Comparison of ENCODE assay signal across 15 mouse cellular contexts in the genomic region with DNA sequence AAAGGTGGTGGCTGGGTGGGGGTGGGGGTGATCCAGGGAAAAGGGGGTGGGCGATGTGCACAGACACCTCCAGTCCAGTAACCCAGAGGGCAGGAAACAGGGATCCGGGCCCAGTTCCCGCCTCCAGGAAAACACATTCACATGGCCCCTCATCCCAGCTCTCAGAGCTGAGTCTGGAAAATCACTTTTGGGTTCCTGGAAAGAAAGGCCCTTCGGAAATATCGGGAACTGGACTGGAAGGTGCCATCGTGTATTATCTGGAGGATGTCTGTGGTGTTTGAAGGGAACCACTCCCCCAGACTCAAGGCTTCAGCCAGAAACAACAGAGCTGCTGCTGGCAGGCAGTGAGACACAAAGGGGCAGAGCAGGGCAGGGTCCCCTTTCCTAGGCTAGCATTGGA. TPM values are rescaled to one million over a fixed set of nuclear protein-coding genes. Genes with fewer than 3 reads are reported as not detected.
DNase-seq lines count a peak whose midpoint lies in the region; ATAC-seq and TF ChIP-seq lines count a peak whose summit lies in the region.
"Had no signal": no experiment of that assay in that cellular context is flagged by ENCODE, and none has a peak within 500 bp of the region (broad histone marks: within the 10 kb centered on the region; RNA-seq: fewer than 3 reads in every experiment).

No protein-coding gene starts in this region.

- no peak overlapping the region for H3K4me2 ChIP-seq in embryonic facial prominence, embryonic 14.5 days (ENCODE audit: low read depth, low read length)
- H3K4me2 ChIP-seq in heart, embryonic 15.5 days, result no peak overlapping the region
- H3K4me2 ChIP-seq in limb, embryonic 13.5 days (replicated peaks), result no peak overlapping the region
- H3K4me2 ChIP-seq in forebrain, embryonic 12.5 days, result no peak overlapping the region

- H3K27me3 ChIP-seq in embryonic facial prominence, embryonic 14.5 days (replicated peaks; ENCODE audit: control insufficient read depth, insufficient read depth, low read length), result no peaks in the 10 kb centered on the region
- H3K27me3 ChIP-seq in heart, embryonic 15.5 days, result no peaks in the 10 kb centered on the region
- H3K27me3 ChIP-seq in limb, embryonic 13.5 days, result no peaks in the 10 kb centered on the region
- H3K27me3 ChIP-seq in forebrain, embryonic 12.5 days, result no peaks in the 10 kb centered on the region
- H3K27me3 ChIP-seq: CH12.LX had no signal

- no peak for DNase-seq in embryonic facial prominence, embryonic 14.5 days (ENCODE audit: low spot score)
- no peak for DNase-seq in cerebellum, adult 9-11 months
- DNase-seq in left cerebral cortex, adult 2 months (ENCODE audit: extremely low spot score in 1 of 2, low spot score in 2 of 2), result no peak
- DNase-seq: cerebellum, adult 9-10 months; gastrocnemius, postnatal 10 days; lung, adult 18-20 months; right cerebral cortex, postnatal 14 days had no signal

- H3K36me3 ChIP-seq in embryonic facial prominence, embryonic 14.5 days (ENCODE audit: control insufficient read depth, insufficient read depth, low read length), result no peaks in the 10 kb centered on the region
- no peaks in the 10 kb centered on the region for H3K36me3 ChIP-seq in heart, embryonic 15.5 days
- no peaks in the 10 kb centered on the region for H3K36me3 ChIP-seq in limb, embryonic 13.5 days
- H3K36me3 ChIP-seq in forebrain, embryonic 12.5 days (replicated peaks), result no peaks in the 10 kb centered on the region; the same call in 1 of the 2 replicates

- peaks cover 37% of the 10 kb centered on the region for H3K4me1 ChIP-seq in brown adipose tissue, adult 24 weeks (ENCODE audit: control insufficient read depth, insufficient read depth, insufficient read length, low read length)
- peaks cover 41% of the 10 kb centered on the region for H3K4me1 ChIP-seq in embryonic facial prominence, embryonic 14.5 days (ENCODE audit: control insufficient read depth, insufficient read depth, low read length)
- peaks cover 86% of the 10 kb centered on the region for H3K4me1 ChIP-seq in heart, embryonic 15.5 days (replicated peaks)
- H3K4me1 ChIP-seq in limb, embryonic 13.5 days, result peaks cover 91% of the 10 kb centered on the region
- H3K4me1 ChIP-seq in forebrain, embryonic 12.5 days, result no peaks in the 10 kb centered on the region; the same call in 1 of the 2 replicates

- no peak for TF ChIP-seq CTCF in left cerebral cortex, adult 2 months (IDR thresholded peaks at IDR 0.05)

- no peak overlapping the region for H3K4me3 ChIP-seq in brown adipose tissue, adult 24 weeks (ENCODE audit: insufficient read depth, low read depth, low read length)
- no peak overlapping the region for H3K4me3 ChIP-seq in embryonic facial prominence, embryonic 14.5 days (ENCODE audit: low read depth, low read length)
- no peak overlapping the region for H3K4me3 ChIP-seq in heart, embryonic 15.5 days
- no peak overlapping the region for H3K4me3 ChIP-seq in limb, embryonic 13.5 days
- no peak overlapping the region for H3K4me3 ChIP-seq in left cerebral cortex, adult 2 months
- no peak overlapping the region for H3K4me3 ChIP-seq in forebrain, embryonic 12.5 days (replicated peaks)

- no peaks in the 10 kb centered on the region for H3K9me3 ChIP-seq in embryonic facial prominence, embryonic 14.5 days (ENCODE audit: control insufficient read depth, low read length)
- H3K9me3 ChIP-seq in heart, embryonic 15.5 days (replicated peaks), result no peaks in the 10 kb centered on the region
- no peaks in the 10 kb centered on the region for H3K9me3 ChIP-seq in limb, embryonic 13.5 days
- H3K9me3 ChIP-seq in forebrain, embryonic 12.5 days, result no peaks in the 10 kb centered on the region

- 56% methylated on average over 6 of the region's 6 CpGs for WGBS in embryonic facial prominence, embryonic 14.5 days
- 44% methylated on average over 6 of the region's 6 CpGs for WGBS in heart, embryonic 15.5 days
- 49% methylated on average over 6 of the region's 6 CpGs for WGBS in limb, embryonic 13.5 days
- 72% methylated on average over 6 of the region's 6 CpGs for WGBS in forebrain, embryonic 12.5 days

- H3K27ac ChIP-seq in brown adipose tissue, adult 24 weeks (replicated peaks; ENCODE audit: low read depth, low read length), result peak overlapping the region; percentile 37
- 0 out of 2 replicates have a peak overlapping the region, but pooled peaks have one; percentile 15 for H3K27ac ChIP-seq in embryonic facial prominence, embryonic 14.5 days (replicated peaks; ENCODE audit: low read depth, low read length)
- peak overlapping the region; percentile 55 for H3K27ac ChIP-seq in heart, embryonic 15.5 days
- peak overlapping the region; percentile 67 for H3K27ac ChIP-seq in limb, embryonic 13.5 days
- no peak overlapping the region for H3K27ac ChIP-seq in left cerebral cortex, adult 2 months
- H3K27ac ChIP-seq in forebrain, embryonic 12.5 days, result no peak overlapping the region
- H3K27ac ChIP-seq: hindbrain, postnatal 0 days; kidney, postnatal 0 days had no signal

- no peak overlapping the region for H3K9ac ChIP-seq in embryonic facial prominence, embryonic 14.5 days (ENCODE audit: low read depth, low read length)
- H3K9ac ChIP-seq in heart, embryonic 15.5 days, result no peak overlapping the region
- 0 out of 2 replicates have a peak overlapping the region, but pooled peaks have one; percentile 26 for H3K9ac ChIP-seq in limb, embryonic 13.5 days
- no peak overlapping the region for H3K9ac ChIP-seq in forebrain, embryonic 12.5 days

- no peak for ATAC-seq in embryonic facial prominence, embryonic 14.5 days (ENCODE audit: low read depth)
- ATAC-seq in heart, embryonic 15.5 days (replicated peaks; ENCODE audit: insufficient number of reproducible peaks, insufficient read depth, low FRiP score, low read depth), result no peak
- ATAC-seq in limb, embryonic 13.5 days (ENCODE audit: low FRiP score, low read depth), result no peak; the same call in 1 of the 2 replicates
- ATAC-seq in forebrain, embryonic 12.5 days (ENCODE audit: low FRiP score), result no peak
- ATAC-seq: forebrain, embryonic 16.5 days; hindbrain, postnatal 0 days had no signal

- intact Hi-C loops in left cerebral cortex, adult 2 months (cut with DNase I), result no loop called here

RNA-seq across cellular contexts. Expression of a gene that starts 10.6 kb away (rescaled TPM):
- 2.9 and 3.3 TPM in 2 replicates for polyA plus RNA-seq in brown adipose tissue, adult 24 weeks (2012; ENCODE audit: insufficient read depth, insufficient read length, missing spikeins)
- 33.0 and 34.6 TPM in 2 replicates for polyA plus RNA-seq in embryonic facial prominence, embryonic 14.5 days (2014; fragmentation: Nextera tagmentation; extraction: Ambion mirVana)
- polyA plus RNA-seq in heart, embryonic 15.5 days (2015; fragmentation: Nextera tagmentation; extraction: Ambion mirVana), result 29.2 and 42.3 TPM in 2 replicates
- 31.7 and 35.2 TPM in 2 replicates for polyA plus RNA-seq in limb, embryonic 13.5 days (2015; fragmentation: Nextera tagmentation; extraction: Ambion mirVana)
- total RNA-seq in left cerebral cortex, adult 2 months (2021), result 100 to 1,000 TPM; 125 to 130 TPM
- 18.5 and 21.9 TPM in 2 replicates for polyA plus RNA-seq in forebrain, embryonic 12.5 days (2016; fragmentation: Nextera tagmentation; extraction: Ambion mirVana)

Comparison
In these comparisons a context has a peak if more than half of its experiments do, and no peak if none do; other contexts are left out.
1. H3K27ac ChIP-seq: peak in brown adipose tissue, adult 24 weeks (single experiment), embryonic facial prominence, embryonic 14.5 days (single experiment), heart, embryonic 15.5 days (single experiment) and limb, embryonic 13.5 days (single experiment); none in left cerebral cortex, adult 2 months (single experiment) and forebrain, embryonic 12.5 days (single experiment).